Mouse (Mus musculus): ENCODE measurements at regions not wholly inside any gene's neighbourhood (a gene's known extent, or its start where the extent isn't known, plus 50 kb on each side); places are given as distances from the start of the nearest gene placed in this dataset.

GRCm38 (mm10) chr1:80030224-80030623 is 169.2 kb upstream of the Serpine2 start:
- no peak for DNase-seq

- DNase-seq, result no peak
Measured at GRCm38 (mm10) chr1:80025863-80026616, 165.1 kb upstream of the Serpine2 start.

DNA sequence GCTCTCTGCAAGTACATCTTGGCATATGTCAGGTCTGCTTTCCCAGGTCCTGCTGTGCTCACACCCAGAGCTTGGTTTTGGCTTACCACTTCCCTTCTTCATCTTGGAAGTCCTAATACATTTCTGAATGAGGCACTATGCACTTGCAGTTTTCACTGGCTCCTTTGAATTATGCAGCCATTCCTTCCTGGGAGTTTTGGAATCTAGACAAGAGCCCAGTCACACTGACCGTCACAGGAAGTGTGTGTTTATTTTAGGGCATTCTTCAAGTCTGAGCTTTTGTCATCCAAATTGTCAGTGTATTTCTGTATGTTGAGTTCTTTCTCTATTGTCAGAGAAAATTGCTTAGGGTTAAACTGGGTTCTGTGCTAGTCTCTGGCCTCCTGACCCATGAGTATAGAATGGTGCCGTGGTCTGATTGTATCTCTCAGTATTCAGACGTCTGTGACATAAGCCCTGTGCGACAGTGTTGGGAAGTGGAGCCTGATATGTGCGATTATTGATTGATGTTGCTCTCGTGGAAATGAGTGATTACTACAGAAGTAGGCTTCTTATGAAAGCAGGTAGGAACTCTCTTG is 162.6 kb upstream of the Serpine2 start:
- DNase-seq, result no peak

GRCm38 (mm10) chr1:80021866-80022265 is 160.9 kb upstream of the Serpine2 start:
- no peak for DNase-seq

DNA sequence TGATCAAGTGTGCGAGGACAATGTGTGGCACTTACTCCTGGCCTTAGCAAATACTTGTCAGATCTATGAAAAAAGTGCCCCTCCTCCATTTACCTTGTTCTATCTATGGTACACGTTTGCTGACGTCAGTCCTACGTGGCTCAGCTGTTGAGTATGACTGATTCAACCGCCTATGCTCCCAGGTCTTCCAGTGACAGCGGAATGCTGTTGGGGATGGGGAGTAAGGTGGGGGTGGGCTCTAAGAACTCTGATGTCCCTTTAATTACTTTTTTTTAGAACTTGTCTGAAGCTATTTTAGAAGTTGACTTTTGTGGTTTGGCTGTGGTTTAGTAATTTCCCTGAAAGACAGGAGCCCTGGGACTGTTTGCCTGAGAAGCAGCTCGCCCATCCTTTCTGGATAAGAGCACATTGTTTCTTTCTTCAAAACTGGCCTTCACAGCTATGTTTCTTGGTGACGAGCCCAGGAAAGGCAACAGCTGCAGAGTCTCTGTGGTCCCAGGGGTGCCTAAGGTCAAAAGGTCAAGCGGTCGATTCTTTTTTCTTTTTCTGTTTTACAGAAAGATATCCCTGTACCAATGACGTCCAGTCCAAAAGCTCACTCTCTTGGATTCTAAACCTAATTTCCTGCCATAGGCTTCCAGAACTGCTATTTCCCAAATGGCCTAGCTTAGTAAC is 157.5 kb upstream of the Serpine2 start:
- DNase-seq, result no peak

DNA sequence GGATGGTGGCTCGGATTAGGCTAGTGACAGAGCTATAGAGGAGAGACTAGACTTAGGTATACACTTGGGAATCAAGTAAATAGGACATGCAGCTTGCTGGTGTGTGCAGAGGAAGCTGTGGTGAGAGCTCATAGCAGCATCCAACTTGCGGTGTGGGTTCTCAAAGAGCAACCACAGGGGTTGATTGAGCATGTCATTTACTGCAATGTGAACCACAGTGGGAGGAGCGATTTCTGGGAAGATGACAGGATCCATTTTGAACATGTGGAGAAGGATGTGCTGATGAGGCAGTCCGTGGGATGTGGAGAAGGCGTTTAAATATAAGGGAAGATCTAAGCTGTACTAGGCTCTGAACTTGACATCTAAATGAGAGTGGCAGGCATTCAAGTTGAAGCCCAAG is 154.5 kb upstream of the Serpine2 start:
- no peak for DNase-seq

- no peak for DNase-seq
Measured at GRCm38 (mm10) chr1:80014586-80014985, 153.6 kb upstream of the Serpine2 start.

DNA sequence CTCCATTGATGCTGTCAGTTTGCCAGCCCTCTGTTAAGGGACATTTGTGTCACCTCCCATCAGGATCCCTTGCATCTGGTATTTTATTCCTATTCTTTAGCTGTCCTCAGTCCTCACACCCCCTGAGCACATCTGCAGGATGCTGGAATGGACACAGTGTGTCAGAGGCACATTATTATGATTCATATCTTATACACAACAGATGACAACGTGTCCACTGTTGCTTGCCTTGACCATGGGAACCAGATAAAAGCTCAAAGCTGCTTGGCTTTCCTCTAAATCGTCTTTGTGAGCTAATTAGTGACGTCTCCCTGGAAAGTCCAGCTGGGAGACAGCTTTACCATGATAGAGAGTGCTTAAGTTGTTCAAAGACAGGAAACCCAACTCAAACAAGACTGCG is 149.7 kb upstream of the Serpine2 start:
- DNase-seq, result no peak

GRCm38 (mm10) chr1:79999081-79999480 is 138.1 kb upstream of the Serpine2 start:
- DNase-seq, result no peak

DNA sequence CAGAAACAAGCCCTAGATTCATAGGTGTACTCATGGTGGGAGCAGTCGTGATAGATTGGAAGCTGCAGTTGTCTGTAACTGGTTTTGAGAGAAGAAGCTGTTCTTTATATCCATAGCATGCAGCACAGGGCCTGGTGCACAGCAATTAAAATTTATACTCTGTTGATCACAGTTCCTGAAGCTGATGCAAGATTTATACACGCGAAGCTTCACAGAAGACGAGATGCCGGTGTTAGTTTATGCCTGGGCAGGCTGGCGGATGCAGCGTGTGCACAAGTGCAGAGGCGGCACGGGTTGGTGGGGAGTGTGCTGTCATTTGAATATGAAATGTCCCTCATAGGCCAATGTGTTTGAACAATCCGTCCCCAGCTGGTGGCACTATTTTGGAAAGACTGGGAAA is 136.9 kb upstream of the Serpine2 start:
- no peak for DNase-seq

- no peak for DNase-seq
Measured at GRCm38 (mm10) chr1:79997456-79997855, 136.5 kb upstream of the Serpine2 start.

- DNase-seq, result no peak
Measured at GRCm38 (mm10) chr1:79984721-79985120, 123.7 kb upstream of the Serpine2 start.

DNA sequence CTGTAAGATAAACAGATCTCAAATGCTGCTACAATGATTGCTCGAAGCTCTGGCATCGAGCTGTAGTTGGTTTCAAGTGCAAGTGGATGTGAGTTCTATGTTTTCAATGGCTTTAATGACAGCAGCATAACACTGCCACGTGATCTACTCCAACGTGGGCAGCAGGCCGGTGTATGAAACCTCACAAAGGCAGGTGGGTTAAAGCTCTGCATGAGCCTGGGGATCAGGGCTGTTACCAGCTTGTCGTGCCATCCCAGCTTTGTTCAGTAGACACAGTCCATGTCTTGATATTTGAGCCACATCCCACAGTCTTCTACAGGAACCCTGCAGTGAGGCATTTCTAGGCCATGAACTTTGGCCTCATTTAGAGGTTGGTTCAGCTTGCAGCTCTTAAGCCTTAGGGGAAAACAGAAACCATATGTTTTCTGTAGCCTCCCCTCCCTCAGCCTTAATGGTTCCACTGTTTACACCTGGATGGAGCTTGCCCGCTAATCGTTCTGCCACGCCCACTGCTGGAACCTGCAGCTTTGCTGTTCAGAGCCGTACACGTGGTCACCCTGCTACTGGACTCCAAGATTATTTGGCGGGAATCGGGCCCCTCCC is 121.8 kb upstream of the Serpine2 start:
- no peak for DNase-seq

GRCm38 (mm10) chr1:79979863-79980262 is 118.9 kb upstream of the Serpine2 start:
- DNase-seq, result no peak

DNA sequence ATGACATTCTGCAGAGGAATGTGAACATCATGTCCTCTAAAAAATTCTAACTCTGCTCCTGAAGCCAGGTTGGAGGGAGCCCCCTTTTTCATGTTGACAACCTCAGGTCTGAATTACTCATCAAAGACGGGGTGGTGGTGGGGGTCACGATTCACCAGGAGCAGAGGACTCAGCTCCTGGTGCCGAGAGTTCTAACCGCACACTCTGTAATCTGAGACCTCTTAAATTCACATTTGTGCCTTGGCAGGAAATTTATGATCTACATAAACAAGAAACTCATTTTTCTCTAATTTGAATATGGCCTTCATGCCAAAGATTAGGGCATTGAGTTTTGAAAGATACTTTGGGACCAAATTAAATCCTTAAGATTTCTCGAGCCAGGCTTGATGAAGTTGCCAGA is 117.2 kb upstream of the Serpine2 start:
- no peak for DNase-seq

GRCm38 (mm10) chr1:79956121-79956520 is 95.1 kb upstream of the Serpine2 start:
- DNase-seq, result no peak

DNA sequence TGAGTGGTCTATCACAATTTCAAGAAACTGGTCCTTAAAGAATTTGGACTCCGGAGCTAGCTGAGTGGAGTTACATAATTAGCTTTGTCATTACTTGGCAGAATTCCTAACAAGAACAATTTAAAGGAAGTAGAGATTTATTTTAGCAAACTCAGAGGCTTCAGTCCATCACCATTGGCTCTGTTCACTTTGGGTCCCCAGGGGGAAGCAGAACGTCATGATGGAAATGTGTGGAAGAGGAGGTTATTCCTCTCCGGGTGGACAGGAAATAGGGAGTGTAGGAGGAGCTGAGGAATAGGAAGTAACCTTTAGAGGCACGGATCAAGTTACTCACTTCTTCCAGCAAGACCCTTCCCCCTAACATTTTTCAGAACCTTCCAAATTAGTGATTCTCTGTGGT is 83.3 kb upstream of the Serpine2 start:
- no peak for DNase-seq

GRCm38 (mm10) chr1:79932435-79932834 is 71.5 kb upstream of the Serpine2 start:
- DNase-seq, result no peak

DNA sequence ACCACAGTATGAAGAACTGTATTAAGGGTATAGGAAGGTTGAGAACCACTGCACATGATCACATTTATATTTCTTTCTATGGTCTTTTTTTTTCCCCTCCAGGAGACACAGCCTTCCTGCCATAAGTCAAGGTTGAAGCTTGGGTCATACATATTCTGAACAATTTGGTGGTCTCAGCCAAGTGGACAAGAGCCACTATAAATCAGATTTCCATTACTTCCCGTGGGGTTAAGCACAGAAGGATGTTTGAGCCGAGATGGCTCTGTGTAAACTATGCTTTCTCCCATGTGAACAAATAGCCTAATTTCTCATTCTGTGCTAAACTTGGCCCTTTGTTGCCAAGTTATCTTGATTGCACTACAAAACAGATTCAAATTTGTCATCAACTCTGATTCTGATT is 66.8 kb upstream of the Serpine2 start:
- DNase-seq, result no peak

GRCm38 (mm10) chr1:79925776-79926175 is 64.8 kb upstream of the Serpine2 start:
- DNase-seq, result no peak

- no peak for DNase-seq
Measured at GRCm38 (mm10) chr1:79921890-79922289, 60.9 kb upstream of the Serpine2 start.

- DNase-seq, result no peak
Measured at GRCm38 (mm10) chr1:79921333-79921732, 60.4 kb upstream of the Serpine2 start.

- DNase-seq, result no peak
Measured at GRCm38 (mm10) chr1:79917426-79918150, 56.6 kb upstream of the Serpine2 start.

Measured in spleen, adult 18-20 months (tissue).